Mouse (Mus musculus): ENCODE measurements around the gene Tnnc2.
"Not testable (repeated sequence)": the region's sequence is repeated elsewhere in the genome, so short reads cannot be mapped to it uniquely, and the experiment has no call there.

Tnnc2 gene

DNA sequence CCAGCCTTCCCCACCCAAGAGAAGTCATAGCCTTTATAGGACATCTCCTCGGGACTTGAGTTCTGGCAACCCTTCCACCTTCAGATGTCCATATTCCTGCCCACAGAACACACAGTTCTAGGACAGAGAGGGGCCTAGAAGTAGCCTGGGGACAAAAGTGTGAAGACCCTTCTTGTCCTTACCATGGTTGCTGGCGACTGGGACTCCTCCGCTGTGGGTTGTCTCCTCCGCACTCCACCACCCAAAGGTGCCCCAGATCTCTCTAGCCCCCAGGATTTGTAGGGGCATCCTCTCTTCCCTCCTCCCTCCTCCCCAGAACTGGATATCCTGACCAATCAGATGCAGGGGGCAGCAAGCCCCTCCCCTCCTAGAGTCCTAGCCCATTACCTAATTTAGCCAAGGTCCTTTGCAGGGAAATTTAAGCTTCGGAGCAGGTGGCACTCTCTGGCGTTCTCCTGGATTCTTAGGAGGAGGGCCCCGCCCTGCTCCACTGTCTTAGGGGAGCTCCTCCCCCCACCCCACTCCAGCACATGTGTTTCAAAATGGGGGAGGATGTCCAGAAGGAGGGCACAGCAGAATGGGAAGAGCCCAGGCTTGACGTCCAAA is at the start of gene Tnnc2:
TSS of gene Tnnc2 (minus strand) at position 487 of the 606 bp plus-strand sequence.
- in situ Hi-C loops (cut with MboI, MseI), result no loop called here

DNA sequence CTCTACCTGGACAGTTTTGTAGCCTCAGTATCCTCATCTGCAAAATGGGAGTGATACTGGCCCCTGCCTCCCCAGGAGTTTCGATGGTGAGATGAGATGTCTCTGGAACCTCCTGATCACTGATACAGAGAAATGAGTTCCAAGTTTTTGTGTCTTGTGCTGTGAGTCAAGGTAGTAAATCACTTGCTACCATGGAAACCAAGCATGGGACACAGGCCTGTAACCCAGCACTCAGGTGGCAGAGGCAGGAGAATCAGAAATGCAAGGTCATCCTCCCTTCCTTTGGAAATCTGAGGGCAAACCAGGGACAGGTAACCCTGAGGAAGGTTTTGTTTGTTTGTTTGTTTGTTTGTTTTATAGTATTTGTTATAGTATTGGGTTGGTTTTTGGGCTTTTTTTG is 49.3 kb upstream of the Tnnc2 start:
- in situ Hi-C loops (cut with MboI, MseI), result no loop called here

- in situ Hi-C loops (cut with MboI, MseI), result no loop called here
Observed at GRCm38 (mm10) chr2:164828437-164828836, 48.7 kb upstream of the Tnnc2 start, which contains the start of gene Spata25. TSS of gene Spata25 (minus strand) at chr2:164828537.

DNA sequence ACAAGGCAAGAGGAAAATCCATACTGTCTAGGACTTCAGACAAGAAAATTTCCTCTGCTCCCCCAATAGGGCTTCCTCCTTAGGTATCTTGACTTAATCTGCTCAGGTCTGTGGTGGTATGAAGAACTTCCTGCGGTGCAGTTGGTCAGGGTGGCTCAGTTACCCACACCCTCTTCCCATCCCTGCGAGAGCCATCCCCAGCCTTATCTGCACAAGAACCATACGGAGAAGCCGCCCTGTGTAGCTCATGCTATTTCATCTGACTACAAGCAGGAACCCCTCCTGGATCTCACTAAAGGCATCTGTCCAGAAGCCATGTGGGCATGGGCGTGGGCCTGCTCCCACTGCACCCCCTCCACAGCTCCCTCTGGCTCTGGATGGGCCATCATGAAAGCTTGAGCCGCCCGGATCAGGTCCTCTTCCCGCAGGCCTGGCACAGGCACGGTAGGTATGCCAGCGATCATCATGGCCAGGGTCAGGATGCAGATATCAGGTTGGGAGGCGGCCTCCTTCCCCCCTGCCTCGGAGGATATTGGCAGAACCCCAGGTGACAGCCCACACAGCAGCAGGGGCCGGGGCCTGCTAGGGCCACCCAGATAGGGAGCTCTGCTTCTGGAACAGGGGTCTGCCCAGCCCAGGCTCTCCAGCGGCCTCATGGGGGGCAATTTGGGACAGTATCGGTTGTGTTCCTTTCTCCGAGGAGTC is 47.5 kb upstream of the Tnnc2 start:
- in situ Hi-C loops (cut with MboI, MseI), result no loop called here

DNA sequence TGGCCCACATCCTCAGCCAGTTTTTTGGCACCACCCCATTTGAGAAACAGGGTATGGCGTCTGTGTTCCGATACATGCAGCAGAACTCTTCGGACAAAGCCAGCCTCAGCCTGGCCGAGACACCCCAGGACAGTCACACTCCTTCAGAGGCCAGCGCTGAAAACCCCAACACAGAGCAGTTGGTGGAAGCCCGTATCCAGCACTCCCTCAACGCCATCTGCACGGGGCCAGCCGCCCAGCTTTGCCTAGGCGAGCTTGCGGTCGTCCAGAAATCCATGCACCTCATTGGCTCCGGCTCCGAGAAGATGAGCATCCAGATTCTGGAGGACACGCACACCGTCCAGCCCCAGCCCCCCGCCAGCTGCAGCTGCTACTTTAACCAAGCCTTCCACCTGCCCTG is 45.8 kb upstream of the Tnnc2 start:
- in situ Hi-C loops (cut with MboI, MseI), result no loop called here

GRCm38 (mm10) chr2:164823969-164824368 is 44.2 kb upstream of the Tnnc2 start:
- in situ Hi-C loops (cut with MboI, MseI), result no loop called here

DNA sequence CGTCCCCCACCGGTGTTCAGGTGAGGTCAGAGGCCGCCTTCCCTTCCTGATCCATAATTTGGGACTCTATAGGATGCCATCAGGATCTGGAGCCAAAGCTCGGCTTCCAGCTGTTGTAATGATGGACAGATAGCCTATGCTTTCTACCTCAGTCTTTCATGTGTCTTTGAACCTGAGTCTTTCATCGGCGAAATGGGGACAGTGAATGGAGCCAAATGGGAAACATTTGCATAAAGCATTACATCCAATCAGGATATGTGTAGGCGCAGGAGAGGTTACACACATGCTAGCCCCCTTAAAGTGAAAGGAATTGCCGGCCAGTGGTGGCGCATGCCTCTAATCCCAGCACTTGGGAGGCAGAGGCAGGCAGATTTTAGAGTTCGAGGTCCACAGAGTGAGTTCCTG is 43.4 kb upstream of the Tnnc2 start:
- in situ Hi-C loops (cut with MboI, MseI), result no loop called here

DNA sequence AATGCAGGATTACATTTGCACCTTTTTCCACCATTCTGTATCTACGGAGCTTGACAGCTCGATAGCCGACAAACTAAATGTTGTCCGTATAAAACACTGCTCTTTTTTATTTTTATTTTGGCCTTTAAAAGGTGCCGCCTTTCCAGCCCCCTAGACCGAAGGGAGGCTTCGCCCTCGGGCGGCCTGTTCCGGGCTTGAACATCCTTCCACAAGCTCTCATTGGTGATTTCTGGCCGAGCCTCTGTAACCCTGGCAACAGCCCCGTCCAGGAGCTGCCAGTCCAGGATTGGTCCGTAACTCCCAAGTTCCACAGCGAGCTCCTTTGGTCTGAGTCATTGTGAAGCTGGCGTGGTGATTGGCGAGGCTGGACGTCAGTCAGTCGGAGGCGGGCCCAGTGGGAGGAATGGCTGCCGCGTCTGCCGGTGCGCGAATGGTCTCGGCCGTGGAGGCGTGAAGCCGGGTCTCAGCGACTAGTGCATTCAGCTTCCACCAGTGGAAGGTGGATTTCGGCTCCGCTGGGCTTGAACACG is 42.9 kb upstream of the Tnnc2 start, which contains the start of gene Zswim1:
TSS of gene Zswim1 (plus strand) at position 51 of the 530 bp plus-strand sequence.
- in situ Hi-C loops (cut with MboI, MseI), result no loop called here

DNA sequence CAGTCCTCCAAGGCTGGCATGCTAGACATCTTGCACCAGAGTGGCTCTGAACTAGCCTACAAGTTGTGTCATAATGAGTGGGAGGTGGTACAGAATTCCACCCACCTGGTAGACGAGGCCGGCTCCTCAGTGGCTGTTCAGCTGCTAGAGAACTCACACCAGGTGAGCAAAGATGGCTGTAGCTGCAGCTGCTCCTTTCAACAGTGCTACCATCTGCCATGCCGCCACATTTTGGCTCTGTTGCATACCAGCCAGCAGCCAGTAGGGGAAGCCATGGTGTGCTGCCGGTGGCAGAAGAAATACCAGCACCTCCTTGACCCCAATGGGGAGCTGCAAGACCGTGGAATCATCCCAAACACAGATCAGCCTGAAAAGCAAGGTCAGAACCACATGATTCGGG is 41.3 kb upstream of the Tnnc2 start:
- in situ Hi-C loops (cut with MboI, MseI), result no loop called here

- in situ Hi-C loops (cut with MboI, MseI), result no loop called here
Observed at GRCm38 (mm10) chr2:164817703-164818102, 37.9 kb upstream of the Tnnc2 start.

GRCm38 (mm10) chr2:164817206-164817605 is 37.4 kb upstream of the Tnnc2 start:
- in situ Hi-C loops (cut with MboI, MseI), result no loop called here

- in situ Hi-C loops (cut with MboI, MseI), result no loop called here
Observed at GRCm38 (mm10) chr2:164815821-164816220, 36.1 kb upstream of the Tnnc2 start.

DNA sequence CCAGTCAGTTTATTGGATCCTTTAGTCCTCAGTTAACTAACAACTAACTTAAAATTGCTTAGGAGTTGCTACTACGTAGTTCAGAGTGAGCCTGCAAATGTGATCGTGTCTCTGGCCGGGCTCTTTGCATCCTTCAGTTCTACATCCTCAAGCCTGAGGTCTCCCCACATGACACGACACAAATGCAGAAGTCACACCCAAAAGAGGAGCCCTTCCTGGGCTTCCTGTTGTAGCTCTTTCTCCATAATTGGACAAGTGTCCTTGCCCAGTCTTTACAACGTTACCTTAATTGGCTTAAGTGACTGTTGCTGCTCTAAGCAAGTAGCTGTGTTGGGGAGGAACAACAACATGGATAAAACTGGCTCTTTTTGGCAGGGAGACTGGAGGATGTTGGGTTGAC is 35.6 kb upstream of the Tnnc2 start:
- in situ Hi-C loops (cut with MboI, MseI), result no loop called here

GRCm38 (mm10) chr2:164813557-164813956 is 33.8 kb upstream of the Tnnc2 start:
- in situ Hi-C loops (cut with MboI, MseI), result no loop called here

DNA sequence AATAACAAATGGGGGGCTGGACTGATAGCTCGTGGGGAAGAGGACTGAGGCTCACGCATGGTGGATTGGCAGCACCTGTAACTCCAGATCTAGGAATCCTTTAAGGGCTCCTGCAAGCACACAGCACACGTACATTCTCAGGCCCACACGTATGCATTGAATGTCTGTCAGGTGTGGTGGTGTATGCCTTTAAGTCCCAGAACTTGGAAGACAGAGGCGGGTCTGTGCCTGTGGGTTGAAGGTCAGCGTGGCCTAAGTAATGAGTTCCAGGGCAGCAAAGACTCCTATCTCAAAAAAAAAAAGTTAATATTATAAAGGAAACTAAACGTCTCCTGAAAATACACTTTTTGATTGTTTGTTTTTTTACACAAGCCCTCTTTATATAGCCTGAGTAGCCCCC is 26.8 kb upstream of the Tnnc2 start:
- in situ Hi-C loops (cut with MboI, MseI), result no loop called here

GRCm38 (mm10) chr2:164805332-164805718 is 25.6 kb upstream of the Tnnc2 start:
- in situ Hi-C loops (cut with MboI, MseI), result no loop called here

DNA sequence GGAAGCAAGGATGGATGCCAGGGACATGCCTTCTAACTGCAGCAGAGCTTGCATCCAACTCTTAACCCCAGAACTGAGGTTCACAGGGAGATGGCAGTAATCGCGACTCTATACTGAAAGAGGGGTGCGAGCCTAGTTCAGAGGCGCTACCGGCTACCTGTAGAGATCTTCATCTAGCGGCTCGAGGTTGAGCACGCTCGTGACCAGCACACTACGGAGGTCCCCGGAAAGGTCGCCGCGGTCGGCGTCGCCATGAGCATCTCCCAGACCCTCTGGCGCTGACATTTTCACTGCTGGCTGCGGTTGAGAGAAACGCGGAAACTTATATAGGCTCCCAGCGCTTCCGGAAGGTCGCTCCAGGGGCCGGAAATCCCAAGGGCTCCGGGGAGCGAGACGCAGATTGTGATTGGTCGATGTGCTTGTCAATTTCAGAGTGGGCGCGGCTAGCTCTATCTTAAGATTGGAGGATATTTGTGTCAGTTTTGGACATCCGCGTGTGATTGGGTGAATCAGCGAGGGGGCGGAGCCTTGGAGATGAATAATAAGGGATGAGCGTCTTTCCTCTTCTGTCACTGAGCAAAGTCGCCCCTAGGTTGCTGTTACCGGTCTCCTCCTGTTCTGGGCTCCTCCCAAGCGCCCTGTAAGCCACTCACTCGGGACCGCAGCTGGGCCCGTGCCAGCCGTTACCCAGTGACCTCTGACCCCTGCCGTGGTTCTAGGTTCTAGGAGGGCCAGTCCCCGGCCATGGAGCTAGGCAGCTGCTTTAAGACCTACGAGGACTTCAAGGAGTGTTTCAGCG is 25.0 kb upstream of the Tnnc2 start, which contains the start of the genes Acot8 and Zswim3:
TSS of gene Acot8 (minus strand) at position 350 of the 799 bp plus-strand sequence.
TSS of gene Zswim3 (plus strand) at position 566 of the 799 bp plus-strand sequence.
- in situ Hi-C loops (cut with MboI, MseI), result no loop called here

DNA sequence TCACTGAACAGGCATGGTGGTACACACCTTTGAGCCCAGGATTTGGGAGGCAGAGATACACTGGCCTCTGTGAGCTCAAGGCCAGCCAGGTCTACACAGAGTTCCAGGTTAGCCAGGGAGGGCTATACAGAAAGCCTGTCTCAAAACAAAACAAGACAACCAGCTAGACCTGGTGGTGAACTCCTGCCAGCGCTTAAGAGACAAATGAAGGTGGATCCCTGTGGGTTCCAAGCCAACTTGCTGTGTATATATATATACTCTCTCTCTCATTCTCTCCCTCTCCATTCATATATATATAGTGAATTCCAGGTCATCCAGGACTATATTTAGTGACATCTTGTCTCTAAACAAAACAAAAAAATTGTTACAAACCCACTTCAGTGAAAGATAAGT is 24.1 kb upstream of the Tnnc2 start:
- in situ Hi-C loops (cut with MboI, MseI), result no loop called here

DNA sequence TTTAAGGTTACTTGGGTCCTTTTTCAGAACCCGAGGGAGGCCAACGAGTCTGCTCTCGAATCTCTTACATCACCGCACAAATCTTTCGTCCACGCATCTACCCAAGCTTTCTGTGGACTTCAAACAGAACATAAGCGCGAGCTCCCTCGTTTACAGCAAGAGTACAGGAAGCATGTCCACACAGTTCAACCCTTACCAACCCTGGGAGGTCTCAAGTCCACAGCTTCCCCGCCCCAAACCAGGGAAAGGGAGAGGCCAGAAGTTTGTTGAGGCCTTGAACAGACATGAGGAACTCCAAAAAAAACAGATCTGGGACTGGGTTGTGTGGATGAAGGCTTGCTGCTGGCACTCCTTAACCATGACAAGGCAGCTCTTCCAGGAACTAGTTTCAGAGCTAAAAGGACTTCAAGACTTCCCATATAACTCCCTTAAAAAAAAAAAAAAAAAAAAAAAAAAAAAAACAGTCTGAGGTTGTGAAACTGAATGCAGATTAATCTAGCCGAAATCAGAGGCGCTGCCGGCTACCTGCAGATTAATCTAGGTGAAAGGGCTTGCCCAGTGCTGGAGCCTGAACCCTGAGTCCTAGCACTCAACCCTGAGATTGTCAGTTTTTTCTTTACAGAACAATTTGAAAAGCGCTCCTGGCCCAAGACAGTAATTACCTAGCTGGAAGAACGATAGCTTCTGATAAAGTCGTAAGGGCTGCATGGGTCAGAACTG is 23.6 kb upstream of the Tnnc2 start:
- in situ Hi-C loops (cut with MboI, MseI), result no loop called here

DNA sequence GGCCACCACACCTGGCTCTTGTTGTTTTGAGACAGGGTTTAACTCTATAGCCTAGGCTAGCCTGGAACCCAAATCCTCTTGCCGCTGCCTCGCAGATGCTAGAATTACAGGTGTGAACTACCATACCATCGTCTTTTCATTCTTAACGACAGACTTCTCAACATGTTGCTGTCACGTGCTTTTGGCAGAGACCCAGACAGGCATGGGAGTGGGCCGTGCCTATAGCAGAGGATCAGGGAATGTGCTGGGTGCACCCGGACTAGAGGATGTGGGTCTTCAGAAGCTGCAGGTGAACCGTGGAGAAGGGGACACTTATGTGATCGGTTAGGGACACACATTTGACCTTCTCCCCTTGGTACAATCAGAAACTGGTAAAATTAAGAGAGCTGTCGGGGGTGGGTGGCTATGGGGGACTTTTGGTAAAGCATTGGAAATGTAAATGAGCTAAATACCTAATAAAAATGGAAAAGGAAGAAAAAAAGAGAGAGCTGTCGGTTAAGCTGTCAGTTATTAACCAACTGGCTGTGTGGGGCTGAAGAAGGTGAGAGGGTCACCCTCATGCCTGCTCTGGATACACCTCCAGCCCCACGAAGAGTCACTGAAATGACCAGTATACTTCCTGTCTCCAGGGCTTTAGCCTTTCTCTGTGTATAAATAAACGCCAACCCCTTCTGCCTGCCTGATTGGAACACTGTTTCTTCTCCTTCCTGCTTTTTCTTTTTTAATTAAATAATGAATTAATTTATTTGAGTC is 20.7 kb upstream of the Tnnc2 start:
- in situ Hi-C loops (cut with MboI, MseI), result no loop called here

GRCm38 (mm10) chr2:164798554-164798953 is 18.8 kb upstream of the Tnnc2 start:
- in situ Hi-C loops (cut with MboI, MseI), result not testable (repeated sequence)

All from regulatory T cell (primary cell).